Mouse (Mus musculus) ovary, adult 18-20 months (tissue): ENCODE measurements around the gene Clstn3.
"Not testable (repeated sequence)": the region's sequence is repeated elsewhere in the genome, so short reads cannot be mapped to it uniquely, and the experiment has no call there.

Experiments used
- DNase-seq: peaks from one replicate; pipeline ENCODE4 v3.0.0; 2022; ENCODE audit warnings: low spot score, mixed read lengths

Clstn3 gene

GRCm38 (mm10) chr6:124464305-124465271 is at the start of gene Clstn3:
TSS of gene Clstn3 (minus strand) at chr6:124464794.
- peak; percentile 81 for DNase-seq

- peak; percentile 47 for DNase-seq
These were observed 47.8 kb upstream of the Clstn3 start, which contains the start of gene C1ra for GRCm38 (mm10) chr6:124512355-124512836. TSS of gene C1ra (plus strand) at chr6:124512405.

GRCm38 (mm10) chr6:124511936-124512335 is 47.3 kb upstream of the Clstn3 start:
- DNase-seq: no peak

DNA sequence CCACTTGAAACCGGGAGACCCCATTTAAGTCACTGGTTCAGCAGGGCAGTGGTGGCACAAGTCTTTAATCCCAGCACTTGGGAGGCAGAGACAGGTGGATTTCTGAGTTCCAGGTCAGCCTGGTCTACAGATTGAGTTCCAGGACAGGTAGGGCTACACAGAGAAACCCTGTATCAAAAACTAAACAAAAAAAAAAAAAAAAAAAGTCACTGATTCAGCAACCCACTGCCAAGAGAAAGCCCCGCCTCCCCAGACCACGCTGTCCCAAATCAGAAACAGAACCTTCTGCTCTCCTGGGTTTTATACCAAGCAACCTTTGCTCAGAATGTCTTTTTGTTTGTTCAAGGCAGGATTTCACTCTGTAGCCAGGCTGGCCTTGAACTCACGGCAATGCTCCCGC is 44.6 kb upstream of the Clstn3 start:
- not testable (repeated sequence) for DNase-seq

DNA sequence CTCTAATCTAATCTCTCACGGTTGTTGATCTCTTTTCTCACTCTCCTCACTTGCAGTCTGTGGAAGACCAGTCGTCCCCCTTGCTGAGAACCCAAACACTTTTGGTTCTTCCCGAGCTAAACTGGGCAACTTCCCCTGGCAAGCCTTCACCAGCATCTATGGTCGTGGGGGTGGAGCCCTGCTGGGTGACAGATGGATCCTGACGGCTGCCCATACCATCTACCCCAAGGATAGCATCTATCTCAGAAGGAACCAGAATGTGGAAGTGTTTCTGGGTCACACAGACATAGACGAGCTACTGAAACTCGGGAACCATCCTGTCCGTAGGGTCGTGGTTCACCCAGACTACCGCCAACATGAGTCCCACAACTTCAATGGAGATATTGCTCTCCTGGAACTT is 43.7 kb upstream of the Clstn3 start:
- no peak for DNase-seq

DNA sequence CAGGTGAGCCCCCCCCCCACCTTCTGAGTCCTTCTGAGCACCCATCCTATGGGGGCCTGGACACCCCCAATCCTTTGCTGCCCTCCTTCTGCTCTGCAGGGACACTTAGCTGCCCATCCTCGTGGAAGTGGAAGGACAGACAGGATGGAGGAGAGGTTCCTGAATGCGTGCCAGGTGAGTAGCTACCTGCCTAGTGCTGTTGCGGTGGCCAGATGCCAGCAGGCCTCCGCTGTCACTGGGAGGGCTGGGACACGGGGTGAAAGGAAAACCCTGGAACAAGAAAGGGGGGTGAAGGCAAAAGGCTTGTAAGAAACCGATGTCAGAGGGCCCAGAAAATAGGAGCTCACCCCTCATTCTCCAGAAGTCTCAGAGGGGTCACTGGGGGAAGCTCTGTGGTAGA is 42.4 kb upstream of the Clstn3 start:
- no peak for DNase-seq

DNA sequence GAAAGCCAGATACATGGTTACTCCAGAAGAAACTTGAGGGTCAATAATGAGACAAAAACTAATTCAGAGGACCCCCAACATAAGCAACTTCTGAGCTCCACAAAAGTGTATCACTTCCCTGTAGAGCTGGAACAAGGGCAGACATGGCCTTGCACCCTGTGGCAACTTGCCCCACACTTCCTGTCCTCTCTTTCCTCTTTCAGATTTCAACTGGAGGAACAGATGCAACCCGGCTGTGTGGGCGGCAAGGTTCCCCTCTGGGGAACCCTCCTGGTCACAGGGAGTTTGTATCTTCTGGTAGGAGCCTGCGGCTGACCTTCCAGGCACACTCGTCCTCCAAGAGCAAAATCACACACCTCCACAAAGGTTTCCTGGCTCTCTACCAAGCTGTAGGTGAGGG is 40.4 kb upstream of the Clstn3 start:
- no peak for DNase-seq

- DNase-seq: no peak
These were observed 37.4 kb upstream of the Clstn3 start for GRCm38 (mm10) chr6:124502021-124502420.

DNA sequence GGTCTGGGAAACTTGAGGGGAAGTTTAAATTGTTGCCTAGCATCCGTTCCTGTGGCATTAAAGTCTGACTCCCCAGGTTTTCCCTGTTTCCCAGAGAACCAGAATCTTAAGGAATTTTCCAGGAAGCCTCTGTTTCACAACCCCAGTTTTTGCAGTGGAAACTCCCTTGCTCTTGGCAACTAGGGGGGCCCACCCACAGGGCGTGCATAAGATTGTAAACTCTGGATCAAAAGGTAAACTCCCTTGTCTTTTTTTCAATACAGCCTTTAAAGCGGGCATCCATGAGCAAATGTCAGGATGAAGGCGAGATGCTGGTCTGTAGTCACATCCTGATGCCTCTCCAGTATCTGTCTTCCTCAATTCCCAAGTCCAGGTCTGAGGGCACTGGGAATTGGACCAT is 36.9 kb upstream of the Clstn3 start:
- no peak for DNase-seq

- no peak for DNase-seq
These were observed 35.4 kb upstream of the Clstn3 start for GRCm38 (mm10) chr6:124499914-124500566.

GRCm38 (mm10) chr6:124496054-124496453 is 31.5 kb upstream of the Clstn3 start:
- DNase-seq: no peak

DNA sequence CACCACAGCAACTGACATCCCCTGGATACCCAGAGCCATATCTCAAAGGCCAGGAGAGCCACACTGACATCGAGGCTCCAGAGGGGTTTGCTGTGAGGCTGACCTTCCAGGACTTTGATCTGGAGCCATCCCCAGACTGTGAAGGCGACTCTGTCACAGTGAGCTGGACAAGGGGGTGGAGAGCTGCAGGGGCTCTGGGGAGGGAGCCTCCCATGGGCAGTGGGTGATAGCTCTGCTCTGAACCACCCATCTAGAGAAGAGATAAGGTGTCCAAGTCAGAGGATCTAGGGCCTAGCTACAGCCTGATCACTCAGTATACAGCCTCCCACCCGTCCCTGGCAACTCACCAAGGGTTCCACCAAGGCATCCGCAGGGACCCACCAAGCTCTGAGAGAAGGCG is 29.3 kb upstream of the Clstn3 start:
- DNase-seq: no peak

DNA sequence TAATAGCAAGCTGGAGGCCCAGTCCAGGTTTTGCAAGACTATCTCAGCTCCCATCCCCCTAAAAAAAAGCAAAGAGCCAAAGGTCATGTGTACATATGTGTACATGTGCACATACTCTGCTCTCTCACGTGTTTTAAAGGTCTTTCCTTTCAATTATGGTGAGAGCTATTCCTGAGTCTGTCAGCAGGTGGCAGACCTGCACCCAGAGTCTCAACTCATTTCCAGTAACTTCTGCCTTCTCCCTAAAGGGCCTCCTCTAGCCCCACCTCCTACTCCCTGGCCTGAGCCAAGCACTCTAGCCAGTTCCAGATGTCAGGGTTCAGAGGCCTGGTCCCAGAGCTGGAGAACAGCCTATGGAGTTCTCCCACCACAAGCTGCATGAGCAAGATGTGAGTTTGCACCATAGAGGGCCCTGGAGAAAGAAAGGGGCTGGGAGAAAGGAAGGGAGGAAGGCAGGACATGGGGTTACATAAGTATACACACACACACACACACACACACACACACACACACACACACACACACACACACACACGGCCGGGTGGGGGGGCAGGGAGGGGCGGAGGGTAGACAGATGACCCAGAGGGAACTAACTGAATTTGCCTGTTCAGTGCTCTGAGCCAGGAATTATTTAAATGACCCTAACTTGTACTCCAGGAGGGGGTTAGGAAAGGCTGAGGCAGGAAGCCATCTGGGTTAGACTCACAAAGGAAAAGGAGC is 28.4 kb upstream of the Clstn3 start, which contains the start of gene C1rl:
TSS of gene C1rl (plus strand) at position 272 of the 720 bp plus-strand sequence.
- DNase-seq: peak; percentile 84

DNA sequence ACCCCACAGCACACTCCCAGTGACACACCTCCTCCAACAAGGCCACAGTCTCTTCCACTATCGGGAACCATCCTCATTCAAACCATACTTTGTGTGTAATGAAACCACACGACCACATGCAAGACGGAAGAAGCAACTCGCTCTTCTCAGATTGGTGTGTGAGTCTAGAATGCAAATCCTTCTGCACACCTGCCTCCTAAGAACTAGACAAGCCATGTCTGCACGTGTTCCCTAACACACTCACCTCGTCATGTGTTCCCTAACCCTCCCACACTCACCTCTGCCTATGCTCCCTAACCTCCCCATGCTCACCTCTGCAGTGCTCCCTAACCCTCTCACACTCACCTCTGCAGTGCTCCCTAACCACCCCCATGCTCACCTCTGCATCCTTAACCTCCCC is 26.8 kb upstream of the Clstn3 start:
- no peak for DNase-seq

DNA sequence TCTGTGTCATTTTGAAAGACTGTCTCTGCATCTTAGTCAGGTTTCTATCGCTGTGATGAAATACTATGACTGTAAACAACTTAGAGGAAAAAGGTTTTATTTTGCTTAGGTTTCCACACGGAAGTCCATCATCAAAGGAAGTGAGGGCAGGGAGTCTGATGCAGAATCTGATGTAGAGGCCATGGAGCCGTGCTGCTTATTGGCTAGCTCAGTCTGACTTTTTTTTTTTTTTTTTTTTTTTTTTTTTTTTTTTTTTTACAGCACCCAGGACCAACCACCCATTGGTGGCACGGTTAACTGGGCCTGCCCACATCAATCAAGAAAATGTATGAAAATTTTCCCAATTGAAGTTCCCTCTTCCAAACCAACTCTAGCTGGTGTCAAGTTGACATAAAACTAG is 24.4 kb upstream of the Clstn3 start:
- no peak for DNase-seq

GRCm38 (mm10) chr6:124487509-124487908 is 22.9 kb upstream of the Clstn3 start:
- no peak for DNase-seq

GRCm38 (mm10) chr6:124485414-124486144 is 21.0 kb upstream of the Clstn3 start:
- DNase-seq: no peak

DNA sequence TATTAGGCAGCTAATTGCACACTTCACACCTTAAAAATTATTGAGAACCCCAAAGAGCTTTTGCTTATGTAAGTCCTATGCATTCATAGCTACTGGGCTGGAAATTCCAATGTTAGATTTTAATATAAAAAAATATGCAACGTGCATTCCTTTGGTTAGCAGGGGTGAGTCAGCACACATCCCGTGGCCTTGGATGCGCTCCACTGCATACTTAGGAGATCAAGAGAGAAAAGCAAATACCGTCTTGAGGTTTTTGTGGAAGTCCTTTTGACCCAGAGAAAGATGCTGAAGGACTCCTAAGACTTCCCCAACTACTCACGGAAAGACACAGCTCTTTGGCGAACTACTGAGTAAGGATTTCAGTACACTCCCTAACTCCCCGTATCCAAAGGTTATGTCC is 20.3 kb upstream of the Clstn3 start:
- DNase-seq: peak; percentile 59

GRCm38 (mm10) chr6:124483831-124484230 is 19.2 kb upstream of the Clstn3 start:
- DNase-seq: not testable (repeated sequence)

DNA sequence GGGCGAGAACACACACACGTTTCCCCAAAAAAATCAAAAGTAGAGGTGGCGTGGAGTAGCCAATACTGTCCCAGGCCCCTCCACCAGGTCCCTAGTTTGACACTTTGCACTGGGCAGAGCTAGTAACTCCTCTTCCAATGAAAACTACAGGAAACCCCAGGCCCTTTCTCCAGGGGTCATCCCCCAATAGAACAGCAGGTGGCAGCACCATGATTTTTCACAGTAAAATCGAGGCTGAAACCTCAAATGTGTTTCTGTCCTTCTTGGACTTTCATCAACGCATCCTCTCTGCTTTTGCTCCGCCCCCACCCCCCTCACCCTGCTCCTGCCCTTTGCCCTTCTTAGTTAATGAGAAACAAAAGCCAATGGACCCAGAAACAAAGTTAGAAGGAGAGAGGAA is 17.0 kb upstream of the Clstn3 start:
- no peak for DNase-seq

DNA sequence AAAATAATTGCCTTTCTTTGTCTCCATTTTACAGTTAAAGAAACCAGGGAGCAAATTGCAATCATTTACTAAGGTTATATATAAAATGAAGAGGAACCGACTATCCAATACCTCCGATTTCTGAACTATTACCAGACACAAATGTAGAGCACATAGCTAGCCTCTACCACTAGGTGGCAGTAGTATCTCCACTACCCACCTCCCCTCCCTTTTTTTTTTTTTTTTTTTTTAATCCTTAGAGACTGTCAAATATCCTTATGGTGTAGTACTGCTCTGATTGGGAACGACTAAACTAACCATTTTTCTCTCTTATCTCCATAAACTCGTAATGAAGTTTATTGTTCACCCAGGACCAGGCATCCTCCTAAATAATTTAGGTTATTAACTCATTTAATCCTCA is 15.7 kb upstream of the Clstn3 start:
- DNase-seq: no peak

GRCm38 (mm10) chr6:124479573-124479930 is 15.0 kb upstream of the Clstn3 start:
- no peak for DNase-seq
